Mouse (Mus musculus): ENCODE measurements around the gene Lrp4.

GRCm38 (mm10) chr2:91498093-91498719 lies 40.9 kb downstream of the Lrp4 start:
- no peak for TF ChIP-seq CTCF (IDR thresholded peaks at IDR 0.05; ENCODE audit: insufficient read depth, low read depth, low read length)
- no peak for TF ChIP-seq POLR2A (IDR thresholded peaks at IDR 0.05; ENCODE audit: insufficient read depth, low read depth, low read length)

All from olfactory bulb, adult 2 months (tissue).